Mouse (Mus musculus): ENCODE results near the gene Sp9. TPM values are rescaled to one million over a fixed set of nuclear protein-coding genes. Genes with fewer than 3 reads are reported as not detected.

Sp9 gene
- polyA plus RNA-seq, 1 experiment from 2014 or later: not detected

Other genes with a start within 250 kb of the Sp9 start
- gene Ola1, start 53.0 kb upstream of the Sp9 start, polyA plus RNA-seq (2016; fragmentation: Nextera tagmentation; extraction: Ambion mirVana): 73.2 and 80.8 TPM in 2 replicates
- gene Scrn3, start 40.7 kb downstream of the Sp9 start, polyA plus RNA-seq (2016; fragmentation: Nextera tagmentation; extraction: Ambion mirVana): 15.1 and 16.6 TPM in 2 replicates
- gene Cir1, start 40.8 kb downstream of the Sp9 start, polyA plus RNA-seq (2016; fragmentation: Nextera tagmentation; extraction: Ambion mirVana): 9.7 and 12.0 TPM in 2 replicates
- 3.5 and 4.7 TPM in 2 replicates for gene Gpr155, start 114.6 kb downstream of the Sp9 start, polyA plus RNA-seq (2016; fragmentation: Nextera tagmentation; extraction: Ambion mirVana)

All from heart, embryonic 10.5 days (tissue).